Mouse (Mus musculus): ENCODE measurements around the gene Pwwp2b. TPM values are rescaled to one million over a fixed set of nuclear protein-coding genes. Genes with fewer than 3 reads are reported as not detected.

Pwwp2b gene
- polyA plus RNA-seq, 1 experiment from 2014 or later: 27.5 TPM

GRCm38 (mm10) chr7:139296552-139297100, 48.3 kb downstream of the Pwwp2b start:
- DNase-seq (ENCODE audit: low spot score): peak; percentile 60
- 50% methylated on average over 9 of the region's 10 CpGs for WGBS
- peak; percentile 18 for ATAC-seq
- no peak for TF ChIP-seq EP300 (IDR thresholded peaks at IDR 0.05)
- Histone ChIP-seq H3K36me3 (ENCODE audit: insufficient read depth, low read length) (no peaks in the 10 kb centered on the region), H3K4me2 (replicated peaks; ENCODE audit: low read depth, low read length) (no peak overlapping the region), H3K27me3 (replicated peaks; ENCODE audit: insufficient read depth, low read length) (no peaks in the 10 kb centered on the region), H3K4me1 (ENCODE audit: insufficient read depth, low read depth, low read length) (peaks cover 6% of the 10 kb centered on the region; the same call in 1 of the 2 replicates), H3K9ac (replicated peaks; ENCODE audit: low read depth) (no peak overlapping the region), H3K4me3 (ENCODE audit: low read depth, low read length) (no peak overlapping the region), H3K27ac (ENCODE audit: low read length) (no peak overlapping the region; the same call in 1 of the 2 replicates), H3K9me3 (ENCODE audit: low read length) (no peaks in the 10 kb centered on the region)

DNA sequence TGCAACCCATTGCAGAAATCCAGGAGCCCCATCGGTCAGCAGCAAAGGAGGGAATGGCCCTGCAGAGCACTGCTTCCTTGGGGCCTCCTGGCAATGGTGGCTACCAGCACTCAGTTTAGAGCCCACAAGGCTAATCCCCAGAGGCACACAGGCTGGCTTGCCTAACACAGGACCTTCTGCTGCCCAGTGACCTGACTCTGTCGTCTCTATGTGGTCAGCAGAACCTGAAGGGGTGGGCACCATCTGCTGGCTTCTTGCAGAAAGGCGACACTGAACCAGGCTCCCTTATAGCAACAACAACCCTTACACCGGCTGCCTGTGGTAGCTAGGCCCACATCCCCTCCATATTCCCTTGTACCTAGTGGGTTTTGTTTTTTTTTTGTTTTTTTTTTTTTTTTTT, 50.2 kb downstream of the Pwwp2b start:
- no peaks in the 10 kb centered on the region for H3K36me3 ChIP-seq (ENCODE audit: insufficient read depth, low read length)
- H3K9me3 ChIP-seq (ENCODE audit: low read length): no peaks in the 10 kb centered on the region
- H3K27me3 ChIP-seq (replicated peaks; ENCODE audit: insufficient read depth, low read length): no peaks in the 10 kb centered on the region
- TF ChIP-seq EP300 (IDR thresholded peaks at IDR 0.05) (no peak), CTCF (IDR thresholded peaks at IDR 0.05) (peak; percentile 84)
- DNase-seq (ENCODE audit: low spot score) (peak; percentile 84), ATAC-seq (peak; percentile 59)
- H3K9ac ChIP-seq (replicated peaks; ENCODE audit: low read depth): no peak overlapping the region
- 61% methylated on average over 4 of the region's 4 CpGs for WGBS
- H3K4me2 ChIP-seq (replicated peaks; ENCODE audit: low read depth, low read length): no peak overlapping the region
- H3K4me1 ChIP-seq (ENCODE audit: insufficient read depth, low read depth, low read length): peaks cover 6% of the 10 kb centered on the region; the same call in 1 of the 2 replicates
- H3K4me3 ChIP-seq (ENCODE audit: low read depth, low read length): no peak overlapping the region
- H3K27ac ChIP-seq (ENCODE audit: low read length): no peak overlapping the region

DNA sequence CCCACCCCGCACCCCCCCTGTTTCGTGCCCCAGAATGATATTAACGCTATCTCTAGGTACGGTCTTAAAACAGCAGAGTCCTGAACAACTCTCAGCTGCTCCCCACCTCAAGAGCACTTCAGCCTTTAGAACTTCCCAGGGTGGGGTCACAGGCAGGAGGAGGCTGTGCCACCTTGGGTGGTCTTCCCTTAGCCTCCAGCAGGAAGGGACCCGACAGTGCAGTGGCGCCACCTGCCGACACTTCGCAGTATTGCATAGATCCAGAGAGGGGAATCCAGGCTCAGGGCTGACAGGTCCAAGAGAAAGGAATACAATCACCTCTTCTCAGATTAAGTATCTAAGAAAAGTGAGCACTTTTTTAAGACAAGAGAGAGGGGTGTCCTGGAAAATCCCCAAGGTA, 51.1 kb downstream of the Pwwp2b start:
- H3K27me3 ChIP-seq (replicated peaks; ENCODE audit: insufficient read depth, low read length): no peaks in the 10 kb centered on the region
- WGBS: 11% methylated on average over 8 of the region's 8 CpGs
- 0 out of 2 replicates have a peak overlapping the region, but pooled peaks have one; percentile 19 for H3K4me2 ChIP-seq (replicated peaks; ENCODE audit: low read depth, low read length)
- peaks cover 6% of the 10 kb centered on the region; the same call in 1 of the 2 replicates for H3K4me1 ChIP-seq (ENCODE audit: insufficient read depth, low read depth, low read length)
- no peak overlapping the region for H3K4me3 ChIP-seq (ENCODE audit: low read depth, low read length)
- DNase-seq (ENCODE audit: low spot score) (peak; percentile 77), ATAC-seq (peak; percentile 32)
- H3K9ac ChIP-seq (replicated peaks; ENCODE audit: low read depth): no peak overlapping the region
- no peak overlapping the region for H3K27ac ChIP-seq (ENCODE audit: low read length)
- no peaks in the 10 kb centered on the region for H3K9me3 ChIP-seq (ENCODE audit: low read length)
- TF ChIP-seq EP300 (IDR thresholded peaks at IDR 0.05) (no peak), CTCF (IDR thresholded peaks at IDR 0.05) (peak; percentile 99)
- H3K36me3 ChIP-seq (ENCODE audit: insufficient read depth, low read length): no peaks in the 10 kb centered on the region

DNA sequence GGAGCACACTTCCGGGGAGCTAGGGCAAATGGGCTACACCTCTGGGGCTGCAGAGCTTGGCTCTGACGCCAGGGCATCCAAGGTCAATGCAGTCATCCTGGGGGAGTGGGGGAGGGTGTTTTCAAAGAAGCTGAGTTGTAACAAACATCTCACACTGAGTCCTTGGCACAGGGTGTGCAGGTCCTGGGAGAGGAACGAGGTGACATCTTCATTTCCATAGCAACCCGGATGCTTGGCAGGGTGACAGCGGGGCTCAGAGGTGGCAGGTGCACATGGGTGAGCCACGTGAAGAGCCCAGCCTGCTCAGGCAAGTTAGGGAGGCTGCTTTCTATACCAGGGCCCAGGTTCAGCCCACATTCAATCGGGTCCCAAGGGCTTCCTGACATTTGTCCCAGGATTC, 52.1 kb downstream of the Pwwp2b start:
- no peak for DNase-seq (ENCODE audit: low spot score)
- H3K36me3 ChIP-seq (ENCODE audit: insufficient read depth, low read length): no peaks in the 10 kb centered on the region
- no peaks in the 10 kb centered on the region for H3K27me3 ChIP-seq (replicated peaks; ENCODE audit: insufficient read depth, low read length)
- H3K27ac ChIP-seq (ENCODE audit: low read length): no peak overlapping the region
- H3K4me1 ChIP-seq (ENCODE audit: insufficient read depth, low read depth, low read length): peaks cover 5% of the 10 kb centered on the region; the same call in 1 of the 2 replicates
- no peak for TF ChIP-seq EP300 (IDR thresholded peaks at IDR 0.05)
- no peak for TF ChIP-seq CTCF (IDR thresholded peaks at IDR 0.05)
- no peak overlapping the region for H3K9ac ChIP-seq (replicated peaks; ENCODE audit: low read depth)
- 51% methylated on average over 7 of the region's 7 CpGs for WGBS
- no peak overlapping the region for H3K4me3 ChIP-seq (ENCODE audit: low read depth, low read length)
- no peak for ATAC-seq
- no peaks in the 10 kb centered on the region for H3K9me3 ChIP-seq (ENCODE audit: low read length)
- H3K4me2 ChIP-seq (replicated peaks; ENCODE audit: low read depth, low read length): no peak overlapping the region

DNA sequence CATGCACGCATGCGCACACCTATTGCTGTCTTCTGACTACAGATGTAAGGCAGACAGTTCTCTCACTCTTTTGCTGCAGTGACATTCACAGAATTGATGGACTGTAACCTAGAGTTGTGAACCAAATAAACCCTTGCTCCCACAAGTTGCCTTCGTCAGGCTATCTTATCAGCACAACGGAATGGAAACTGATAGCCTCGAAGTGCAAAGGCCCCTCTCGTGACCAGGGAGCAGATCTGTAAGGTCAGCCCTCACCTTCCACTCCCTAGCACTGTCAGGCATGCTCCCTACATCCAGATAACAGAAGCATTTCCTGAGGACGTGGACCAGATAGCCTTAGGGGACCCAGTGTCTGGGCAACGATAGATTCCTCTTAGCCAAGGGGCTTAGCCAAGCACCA, 53.2 kb downstream of the Pwwp2b start:
- Histone ChIP-seq H3K27ac (ENCODE audit: low read length) (no peak overlapping the region), H3K9me3 (ENCODE audit: low read length) (no peaks in the 10 kb centered on the region), H3K27me3 (replicated peaks; ENCODE audit: insufficient read depth, low read length) (no peaks in the 10 kb centered on the region), H3K36me3 (ENCODE audit: insufficient read depth, low read length) (no peaks in the 10 kb centered on the region), H3K4me1 (ENCODE audit: insufficient read depth, low read depth, low read length) (no peaks in the 10 kb centered on the region), H3K4me3 (ENCODE audit: low read depth, low read length) (no peak overlapping the region), H3K9ac (replicated peaks; ENCODE audit: low read depth) (no peak overlapping the region), H3K4me2 (replicated peaks; ENCODE audit: low read depth, low read length) (no peak overlapping the region)
- TF ChIP-seq EP300 (IDR thresholded peaks at IDR 0.05) (no peak), CTCF (IDR thresholded peaks at IDR 0.05) (no peak)
- 49% methylated on average over 8 of the region's 8 CpGs for WGBS
- ATAC-seq: no peak
- DNase-seq (ENCODE audit: low spot score): no peak

DNA sequence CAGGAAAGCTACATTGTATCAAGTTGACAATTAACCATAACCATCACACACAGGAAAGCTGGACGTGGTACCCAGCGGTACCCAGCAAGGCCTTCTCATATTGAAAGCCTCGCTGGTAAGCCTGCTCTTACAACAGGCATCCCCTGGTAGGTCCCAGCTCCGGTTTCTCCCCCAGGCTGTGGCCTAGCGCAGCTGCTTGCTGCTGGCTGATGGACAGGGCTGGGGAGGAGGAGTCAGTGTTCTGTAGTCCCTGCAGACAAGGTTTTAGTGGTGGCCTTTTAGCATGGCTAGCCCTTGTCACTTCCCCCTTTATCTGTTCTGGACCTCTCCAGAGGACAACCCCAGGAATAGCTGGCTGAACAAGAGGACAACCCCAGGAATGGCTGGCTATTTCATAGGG, 54.0 kb downstream of the Pwwp2b start:
- TF ChIP-seq CTCF (IDR thresholded peaks at IDR 0.05): no peak
- TF ChIP-seq EP300 (IDR thresholded peaks at IDR 0.05): no peak
- no peak overlapping the region for H3K4me3 ChIP-seq (ENCODE audit: low read depth, low read length)
- no peaks in the 10 kb centered on the region for H3K36me3 ChIP-seq (ENCODE audit: insufficient read depth, low read length)
- no peak overlapping the region for H3K4me2 ChIP-seq (replicated peaks; ENCODE audit: low read depth, low read length)
- no peak for DNase-seq (ENCODE audit: low spot score)
- WGBS: 64% methylated on average over 5 of the region's 5 CpGs
- no peak for ATAC-seq
- no peaks in the 10 kb centered on the region for H3K27me3 ChIP-seq (replicated peaks; ENCODE audit: insufficient read depth, low read length)
- no peak overlapping the region for H3K9ac ChIP-seq (replicated peaks; ENCODE audit: low read depth)
- no peaks in the 10 kb centered on the region for H3K4me1 ChIP-seq (ENCODE audit: insufficient read depth, low read depth, low read length)
- no peak overlapping the region for H3K27ac ChIP-seq (ENCODE audit: low read length)
- H3K9me3 ChIP-seq (ENCODE audit: low read length): no peaks in the 10 kb centered on the region
